ENCODE assay signal across 9 mouse cellular contexts in the genomic region with DNA sequence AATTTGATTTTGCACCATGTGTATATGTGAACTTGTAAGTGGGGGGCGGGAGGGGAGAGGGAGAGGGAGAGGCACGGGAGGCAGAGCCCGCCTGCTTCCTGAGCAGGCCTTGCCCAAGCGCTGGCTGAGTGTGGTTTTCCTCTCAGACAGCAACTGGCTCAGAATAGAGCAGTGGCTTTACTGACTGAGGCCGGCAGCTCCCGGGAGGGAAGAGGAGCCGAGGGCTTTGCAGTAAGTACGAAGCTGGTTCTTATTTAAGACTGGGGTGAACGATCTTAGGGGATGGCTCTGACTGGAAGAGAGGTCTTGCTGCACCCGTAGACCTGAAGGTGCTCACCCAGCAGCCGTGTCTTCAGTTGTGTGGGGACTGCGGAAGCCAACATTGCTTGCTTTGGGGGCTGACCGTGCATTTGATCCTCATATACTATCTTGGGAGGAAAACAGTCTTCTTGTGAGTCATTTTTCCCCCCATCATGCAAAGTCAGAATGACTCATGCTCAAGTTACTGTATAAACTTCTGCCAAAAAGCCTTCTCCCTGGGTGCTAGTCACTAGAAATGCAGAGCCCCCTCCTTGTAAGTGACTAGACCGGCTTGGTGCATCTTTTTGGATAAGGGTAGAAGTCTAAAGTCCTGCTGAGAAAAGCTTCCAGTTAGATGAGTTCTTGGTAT. TPM values are rescaled to one million over a fixed set of nuclear protein-coding genes. Genes with fewer than 3 reads are reported as not detected.
DNase-seq lines count a peak whose midpoint lies in the region; ATAC-seq and TF ChIP-seq lines count a peak whose summit lies in the region.
"Had no signal": no experiment of that assay in that cellular context is flagged by ENCODE, and none has a peak within 500 bp of the region (broad histone marks: within the 10 kb centered on the region; RNA-seq: fewer than 3 reads in every experiment).

No protein-coding gene starts in this region.

- DNase-seq in forebrain, postnatal 0 days, result no peak
- peak; percentile 97 for DNase-seq in 416B (ENCODE audit: low read depth)
- DNase-seq in c-Kit-negative CD71-positive TER-119-positive erythroid progenitor cells, embryonic 14.5 days (ENCODE audit: low read depth, low spot score), result peak; percentile 42
- peak; percentile 46 for DNase-seq in right cerebral cortex, postnatal 25 days
- no peak for DNase-seq in retina, embryonic 14.5 days (ENCODE audit: low spot score)

- no peak overlapping the region for H3K4me2 ChIP-seq in forebrain, postnatal 0 days (ENCODE audit: low read depth)
- H3K4me2 ChIP-seq in forebrain, embryonic 15.5 days (replicated peaks), result no peak overlapping the region
- H3K4me2 ChIP-seq in heart, embryonic 14.5 days (ENCODE audit: low read length), result peak overlapping the region; percentile 34; the same call in 1 of the 2 replicates
- H3K4me2 ChIP-seq in liver, embryonic 12.5 days, result peak overlapping the region; percentile 65
- H3K4me2 ChIP-seq: neural tube, embryonic 12.5 days had no signal

- H3K4me3 ChIP-seq in forebrain, postnatal 0 days (ENCODE audit: low read depth, low read length), result no peak overlapping the region
- no peak overlapping the region for H3K4me3 ChIP-seq in forebrain, embryonic 15.5 days
- peak overlapping the region; percentile 0 to 21; a peak in 2 of 4 replicates for H3K4me3 ChIP-seq in heart, embryonic 14.5 days (ENCODE audit: control insufficient read depth in 1 of 2, insufficient read depth in 1 of 2, low read depth in 1 of 2, low read length in 2 of 2)
- H3K4me3 ChIP-seq in liver, embryonic 12.5 days, result peak overlapping the region; percentile 43
- H3K4me3 ChIP-seq: neural tube, embryonic 12.5 days had no signal

- no peaks in the 10 kb centered on the region for H3K36me3 ChIP-seq in forebrain, postnatal 0 days (ENCODE audit: insufficient read depth)
- no peaks in the 10 kb centered on the region for H3K36me3 ChIP-seq in forebrain, embryonic 15.5 days
- H3K36me3 ChIP-seq in heart, embryonic 14.5 days (ENCODE audit: control insufficient read depth, insufficient read depth, low read length), result no peaks in the 10 kb centered on the region
- no peaks in the 10 kb centered on the region; the same call in 1 of the 2 replicates for H3K36me3 ChIP-seq in liver, embryonic 12.5 days
- H3K36me3 ChIP-seq: neural tube, embryonic 12.5 days had no signal

- H3K4me1 ChIP-seq in forebrain, postnatal 0 days (ENCODE audit: insufficient read depth), result no peaks in the 10 kb centered on the region
- H3K4me1 ChIP-seq in forebrain, embryonic 15.5 days, result 0 out of 2 replicates have a peak, but pooled peaks cover 4% of the 10 kb centered on the region
- peaks cover 15 to 23% of the 10 kb centered on the region in 2 experiments for H3K4me1 ChIP-seq in heart, embryonic 14.5 days (ENCODE audit: control insufficient read depth in 2 of 2, insufficient read depth in 2 of 2, low read length in 2 of 2)
- H3K4me1 ChIP-seq in liver, embryonic 12.5 days, result peaks cover 54% of the 10 kb centered on the region
- H3K4me1 ChIP-seq: neural tube, embryonic 12.5 days had no signal

- WGBS in forebrain, postnatal 0 days, result 67% methylated on average over 14 of the region's 14 CpGs
- 65% methylated on average over 14 of the region's 14 CpGs for WGBS in forebrain, embryonic 15.5 days
- 31% methylated on average over 14 of the region's 14 CpGs for WGBS in heart, embryonic 14.5 days
- WGBS in liver, embryonic 12.5 days (ENCODE audit: insufficient replicate concordance), result 13% methylated on average over 14 of the region's 14 CpGs

- H3K9me3 ChIP-seq in forebrain, postnatal 0 days (ENCODE audit: low read length), result no peaks in the 10 kb centered on the region
- no peaks in the 10 kb centered on the region for H3K9me3 ChIP-seq in forebrain, embryonic 15.5 days
- no peaks in the 10 kb centered on the region for H3K9me3 ChIP-seq in heart, embryonic 14.5 days (ENCODE audit: control insufficient read depth, low read length)
- H3K9me3 ChIP-seq in liver, embryonic 12.5 days (replicated peaks), result no peaks in the 10 kb centered on the region
- H3K9me3 ChIP-seq: neural tube, embryonic 12.5 days had no signal

- H3K27ac ChIP-seq in forebrain, postnatal 0 days (ENCODE audit: low read depth, low read length), result peak overlapping the region; percentile 35; the same call in 1 of the 2 replicates
- H3K27ac ChIP-seq in forebrain, embryonic 15.5 days (replicated peaks), result no peak overlapping the region
- H3K27ac ChIP-seq in heart, embryonic 14.5 days (replicated peaks in 1 of 2; ENCODE audit: control insufficient read depth in 1 of 2, insufficient read depth in 1 of 2, low read depth in 2 of 2, low read length in 2 of 2), result peak overlapping the region; percentile 61 to 86
- H3K27ac ChIP-seq in liver, embryonic 12.5 days, result peak overlapping the region; percentile 93
- H3K27ac ChIP-seq: neural tube, embryonic 12.5 days had no signal

- no peak for TF ChIP-seq CTCF in forebrain, postnatal 0 days (IDR thresholded peaks at IDR 0.05; ENCODE audit: low read depth)

- ATAC-seq in forebrain, postnatal 0 days, result no peak
- ATAC-seq in forebrain, embryonic 15.5 days (replicated peaks), result no peak
- peak; percentile 54 for ATAC-seq in heart, embryonic 14.5 days (ENCODE audit: insufficient number of reproducible peaks, insufficient read depth, low FRiP score, low read depth)
- peak; percentile 75 for ATAC-seq in liver, embryonic 12.5 days

- no peaks in the 10 kb centered on the region for H3K27me3 ChIP-seq in forebrain, postnatal 0 days (ENCODE audit: insufficient read depth, low read length)
- no peaks in the 10 kb centered on the region for H3K27me3 ChIP-seq in forebrain, embryonic 15.5 days
- H3K27me3 ChIP-seq in heart, embryonic 14.5 days (ENCODE audit: control insufficient read depth, insufficient read depth, low read length), result no peaks in the 10 kb centered on the region
- no peaks in the 10 kb centered on the region for H3K27me3 ChIP-seq in liver, embryonic 12.5 days (replicated peaks)
- H3K27me3 ChIP-seq: neural tube, embryonic 12.5 days had no signal

- H3K9ac ChIP-seq in forebrain, postnatal 0 days, result no peak overlapping the region
- H3K9ac ChIP-seq in forebrain, embryonic 15.5 days (replicated peaks), result no peak overlapping the region
- H3K9ac ChIP-seq in heart, embryonic 14.5 days (ENCODE audit: low read length), result no peak overlapping the region
- H3K9ac ChIP-seq in liver, embryonic 12.5 days, result peak overlapping the region; percentile 68
- H3K9ac ChIP-seq: neural tube, embryonic 12.5 days had no signal

RNA-seq across cellular contexts. Expression of a gene that starts 48.8 kb away (rescaled TPM):
- total RNA-seq in forebrain, postnatal 0 days (2014; rRNA removed), result 16.5 and 20.5 TPM in 2 replicates
- 7.8 and 10.6 TPM in 2 replicates for polyA plus RNA-seq in forebrain, postnatal 0 days (2015; fragmentation: Nextera tagmentation; extraction: Ambion mirVana)
- polyA plus RNA-seq in forebrain, embryonic 15.5 days (2015; fragmentation: Nextera tagmentation; extraction: Ambion mirVana), result 10.7 and 11.7 TPM in 2 replicates
- 12.1 and 12.2 TPM in 2 replicates for polyA plus RNA-seq in heart, embryonic 14.5 days (2014; fragmentation: Nextera tagmentation; extraction: Ambion mirVana)
- polyA plus RNA-seq in liver, embryonic 12.5 days (2016; fragmentation: Nextera tagmentation; extraction: Ambion mirVana), result 36.4 and 38.7 TPM in 2 replicates

Comparison
In these comparisons a context has a peak if more than half of its experiments do, and no peak if none do; other contexts are left out.
1. ATAC-seq: peak in heart, embryonic 14.5 days (single experiment) and liver, embryonic 12.5 days (single experiment); none in forebrain, postnatal 0 days (single experiment) and forebrain, embryonic 15.5 days (single experiment).
2. DNase-seq: peak in 416B (single experiment), c-Kit-negative CD71-positive TER-119-positive erythroid progenitor cells, embryonic 14.5 days (single experiment) and right cerebral cortex, postnatal 25 days (single experiment); none in forebrain, postnatal 0 days (single experiment) and retina, embryonic 14.5 days (single experiment).
3. H3K4me2 ChIP-seq: peak in heart, embryonic 14.5 days (single experiment) and liver, embryonic 12.5 days (single experiment); none in forebrain, postnatal 0 days (single experiment) and forebrain, embryonic 15.5 days (single experiment).
4. H3K4me3 ChIP-seq: peak in heart, embryonic 14.5 days (2 of 2) and liver, embryonic 12.5 days (single experiment); none in forebrain, postnatal 0 days (single experiment) and forebrain, embryonic 15.5 days (single experiment).